Mouse (Mus musculus) gastrocnemius, postnatal 25 days (tissue): ENCODE measurements around the gene Aldh3a2. TPM values are rescaled to one million over a fixed set of nuclear protein-coding genes. Genes with fewer than 3 reads are reported as not detected.

Source experiments
- DNase-seq: peaks from one replicate; pipeline ENCODE4 v3.0.0; 2022
- total RNA-seq, 2 experiments: library from RNA; stranded (reverse); gene quantifications; 1 replicate in 1 of 2; 2 replicates in 1 of 2; pipeline ENCODE4 v1.2.3; 2021

Aldh3a2 gene
- total RNA-seq, 2 experiments from 2014 or later: 12.6 to 12.8 TPM

GRCm38 (mm10) chr11:61273928-61274327 lies 6.7 kb upstream of the Aldh3a2 start:
- DNase-seq: no peak

- no peak for DNase-seq
Measured at GRCm38 (mm10) chr11:61271612-61272011, 4.3 kb upstream of the Aldh3a2 start.

GRCm38 (mm10) chr11:61270406-61270805 lies 3.1 kb upstream of the Aldh3a2 start:
- DNase-seq: no peak

GRCm38 (mm10) chr11:61268626-61269349 lies 1.5 kb upstream of the Aldh3a2 start:
- DNase-seq: no peak

- no peak for DNase-seq
Measured at GRCm38 (mm10) chr11:61263841-61264240, 3.4 kb downstream of the Aldh3a2 start.

- no peak for DNase-seq
Measured at GRCm38 (mm10) chr11:61262516-61262915, 4.7 kb downstream of the Aldh3a2 start.

- DNase-seq: no peak
Measured at GRCm38 (mm10) chr11:61259106-61259505, 8.2 kb downstream of the Aldh3a2 start.

GRCm38 (mm10) chr11:61252807-61253206 lies 14.5 kb downstream of the Aldh3a2 start:
- no peak for DNase-seq

GRCm38 (mm10) chr11:61251741-61252140 lies 15.5 kb downstream of the Aldh3a2 start:
- no peak for DNase-seq

GRCm38 (mm10) chr11:61244406-61244805 lies 22.9 kb downstream of the Aldh3a2 start:
- DNase-seq: no peak

- no peak for DNase-seq
Measured at GRCm38 (mm10) chr11:61236015-61236414, 31.2 kb downstream of the Aldh3a2 start.

GRCm38 (mm10) chr11:61234174-61234573 lies 33.1 kb downstream of the Aldh3a2 start:
- no peak for DNase-seq

GRCm38 (mm10) chr11:61231329-61231728 lies 35.9 kb downstream of the Aldh3a2 start:
- DNase-seq: peak; percentile 55

GRCm38 (mm10) chr11:61228406-61228805 lies 38.9 kb downstream of the Aldh3a2 start:
- no peak for DNase-seq

GRCm38 (mm10) chr11:61227816-61228215 lies 39.4 kb downstream of the Aldh3a2 start:
- DNase-seq: no peak

GRCm38 (mm10) chr11:61225941-61226412 lies 41.3 kb downstream of the Aldh3a2 start:
- DNase-seq: peak; percentile 27

GRCm38 (mm10) chr11:61225511-61225910 lies 41.8 kb downstream of the Aldh3a2 start:
- DNase-seq: no peak

GRCm38 (mm10) chr11:61224907-61225306 lies 42.4 kb downstream of the Aldh3a2 start:
- no peak for DNase-seq

- no peak for DNase-seq
Measured at GRCm38 (mm10) chr11:61224234-61224744, 43.0 kb downstream of the Aldh3a2 start.

GRCm38 (mm10) chr11:61222971-61223745 lies 44.1 kb downstream of the Aldh3a2 start:
- DNase-seq: no peak

GRCm38 (mm10) chr11:61222007-61222406 lies 45.3 kb downstream of the Aldh3a2 start:
- no peak for DNase-seq

- no peak for DNase-seq
Measured at GRCm38 (mm10) chr11:61220156-61220881, 46.9 kb downstream of the Aldh3a2 start.
